Mouse (Mus musculus): ENCODE results near the gene Fbxo21.

DNA sequence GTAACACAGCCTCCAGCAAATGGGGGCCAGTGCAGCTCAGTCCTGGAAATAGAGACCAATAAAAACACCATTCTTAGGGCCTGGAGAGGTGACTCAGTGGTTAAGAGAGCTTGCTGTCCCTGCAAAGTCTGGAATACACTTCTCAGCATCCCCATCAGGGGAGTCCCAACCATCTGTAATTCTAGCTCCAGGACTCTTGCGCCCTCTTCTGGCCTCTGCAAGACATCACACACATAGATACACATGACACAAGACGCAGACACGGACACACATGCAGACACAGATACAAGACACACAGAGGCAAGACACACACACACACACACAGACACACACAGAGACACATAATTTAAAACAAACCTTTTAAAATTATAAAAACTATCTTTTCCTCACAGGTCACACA is 35.0 kb upstream of the Fbxo21 start:
- peak; percentile 29 for TF ChIP-seq CTCF (IDR thresholded peaks at IDR 0.05; ENCODE audit: extremely low read depth, insufficient read depth, low read length)
- TF ChIP-seq POLR2A (IDR thresholded peaks at IDR 0.05; ENCODE audit: extremely low read depth, insufficient read depth, low read length) = no peak

Data from cortical plate, adult 2 months (tissue).